Mouse (Mus musculus): ENCODE data around the gene Psmd6.

DNA sequence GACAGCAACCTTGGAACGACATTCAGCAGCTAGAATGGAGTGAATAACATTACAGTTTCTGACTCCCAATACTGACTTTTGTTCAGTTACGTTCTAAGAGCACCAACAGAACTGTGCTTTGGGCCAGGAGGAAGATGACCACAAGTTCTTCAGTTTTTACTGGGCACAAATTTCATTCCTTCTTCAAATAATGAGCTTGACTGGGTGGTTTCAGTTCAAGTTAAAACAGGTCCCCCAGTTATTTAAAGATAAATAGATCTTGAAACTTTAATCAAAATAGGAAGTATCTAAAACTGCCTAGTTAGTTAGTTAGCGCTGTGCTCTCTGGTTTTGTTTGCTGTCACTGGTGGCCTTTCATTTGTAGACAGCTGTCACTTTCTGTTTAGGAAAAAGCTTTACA is 52.2 kb downstream of the Psmd6 start:
- no peak for TF ChIP-seq CTCF (IDR thresholded peaks at IDR 0.05; ENCODE audit: borderline replicate concordance, insufficient read depth, low read depth, low read length)
- TF ChIP-seq POLR2A (IDR thresholded peaks at IDR 0.05; ENCODE audit: borderline replicate concordance, insufficient read depth, low read length), result no peak

Data from cerebellum, adult 2 months (tissue).